Mouse (Mus musculus) thymus, postnatal 0 days (tissue): ENCODE results near the gene Tex9. TPM values are rescaled to one million over a fixed set of nuclear protein-coding genes. Genes with fewer than 3 reads are reported as not detected.

ENCODE experiments used
- microRNA-seq: library from miRNA; unstranded; fragments of <30 nt; microRNA quantifications from one replicate; pipeline ENCODE4, GENCODE M21; 2016; ENCODE audit warnings: borderline number of aligned reads
- polyA plus RNA-seq: library from polyadenylated mRNA; unstranded; fragments of >200 nt; fragmentation: Nextera tagmentation; extraction: Ambion mirVana; gene quantifications from 2 replicates; pipeline ENCODE4 v1.2.1, GENCODE M21; 2015

Gene Tex9
- polyA plus RNA-seq, 1 experiment from 2014 or later = 32.3 TPM

Small RNAs within 50 kb of the gene (microRNA-seq; reads per million reads assigned to microRNA genes)
- not detected for gene Gm28010

Other genes starting within 250 kb of the Tex9 start
- gene Zfp280d, start 217.4 kb downstream of the Tex9 start, polyA plus RNA-seq = 56.6 and 73.3 TPM in 2 replicates
- gene Mns1, start 54.2 kb downstream of the Tex9 start, polyA plus RNA-seq = 81.1 and 91.3 TPM in 2 replicates
- 13.0 and 16.9 TPM in 2 replicates for gene Rfx7, start 40.0 kb upstream of the Tex9 start, polyA plus RNA-seq
- 159 and 162 TPM in 2 replicates for gene Nedd4, start 170.1 kb upstream of the Tex9 start, polyA plus RNA-seq